Mouse (Mus musculus): Measurements from ENCODE around the gene Rps6ka4.

DNA sequence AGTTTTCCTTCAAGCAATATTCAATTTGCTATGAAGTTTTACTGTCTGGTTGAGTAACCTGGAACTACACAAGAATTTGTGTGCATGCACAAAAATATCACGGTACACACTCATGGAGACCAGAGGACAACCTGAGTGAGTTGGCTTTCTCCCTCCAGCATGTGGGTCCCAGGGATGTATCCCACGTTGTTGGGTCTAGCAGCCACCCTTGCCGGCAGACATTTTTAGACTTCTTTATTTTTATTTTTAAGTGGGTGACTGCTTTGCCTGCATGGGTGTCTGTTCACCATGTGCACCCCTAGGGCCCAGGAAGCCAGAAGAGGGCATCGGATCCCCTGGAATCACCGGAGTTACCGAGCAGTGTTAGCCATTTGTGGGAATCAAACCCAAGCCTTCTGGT, 15.1 kb downstream of the Rps6ka4 start:
- TF ChIP-seq CTCF (IDR thresholded peaks at IDR 0.05; ENCODE audit: insufficient read depth, low read depth, low read length) (no peak), POLR2A (IDR thresholded peaks at IDR 0.05; ENCODE audit: insufficient read depth, low read depth, low read length) (no peak)

Measured in olfactory bulb, adult 2 months (tissue).